Mouse (Mus musculus): ENCODE data around the gene Lrp6. TPM values are rescaled to one million over a fixed set of nuclear protein-coding genes. Genes with fewer than 3 reads are reported as not detected.

Lrp6 gene
- polyA plus RNA-seq, 1 experiment: 0.21 TPM

DNA sequence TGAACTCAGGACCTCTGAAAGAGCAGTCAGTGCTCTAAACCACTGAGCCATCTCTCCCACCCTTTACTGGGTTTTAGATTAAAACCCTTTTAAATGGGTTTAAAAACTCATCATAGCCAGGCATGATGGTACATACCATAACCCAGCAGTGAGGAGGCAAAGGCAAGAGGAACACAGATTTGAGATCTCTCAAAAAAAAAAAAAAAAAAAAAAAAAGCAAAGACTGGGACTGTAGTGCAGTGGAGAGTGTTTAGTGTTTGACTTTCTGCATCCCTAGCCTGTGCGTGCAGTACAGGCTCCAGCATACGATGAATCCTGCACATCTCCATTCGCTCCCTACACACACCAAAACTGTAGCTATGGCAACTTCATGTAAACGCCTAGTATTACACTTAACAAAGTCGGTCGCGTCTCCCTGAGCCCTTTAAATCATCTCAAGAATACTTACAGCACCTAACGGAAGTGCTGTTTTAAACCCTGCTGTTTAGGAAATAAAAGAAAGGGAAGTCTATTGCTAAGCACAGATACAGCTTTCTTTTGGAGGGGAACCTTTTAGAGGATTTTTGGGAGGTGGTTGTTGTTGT, 8.1 kb downstream of the Lrp6 start:
- no peak for TF ChIP-seq GATA1 (IDR thresholded peaks at IDR 0.05; ENCODE audit: low read length)
- no peak for TF ChIP-seq TAL1 (IDR thresholded peaks at IDR 0.05; ENCODE audit: low read length)
- H3K4me3 ChIP-seq (replicated peaks): no peak overlapping the region
- H3K27me3 ChIP-seq (ENCODE audit: control insufficient read depth): no peaks in the 10 kb centered on the region
- H3K4me1 ChIP-seq (ENCODE audit: control insufficient read depth): peaks cover 2% of the 10 kb centered on the region; the same call in 1 of the 2 replicates
- no peaks in the 10 kb centered on the region for H3K36me3 ChIP-seq (ENCODE audit: control insufficient read depth)
- no peaks in the 10 kb centered on the region for H3K9me3 ChIP-seq (ENCODE audit: control insufficient read depth, low read length)

DNA sequence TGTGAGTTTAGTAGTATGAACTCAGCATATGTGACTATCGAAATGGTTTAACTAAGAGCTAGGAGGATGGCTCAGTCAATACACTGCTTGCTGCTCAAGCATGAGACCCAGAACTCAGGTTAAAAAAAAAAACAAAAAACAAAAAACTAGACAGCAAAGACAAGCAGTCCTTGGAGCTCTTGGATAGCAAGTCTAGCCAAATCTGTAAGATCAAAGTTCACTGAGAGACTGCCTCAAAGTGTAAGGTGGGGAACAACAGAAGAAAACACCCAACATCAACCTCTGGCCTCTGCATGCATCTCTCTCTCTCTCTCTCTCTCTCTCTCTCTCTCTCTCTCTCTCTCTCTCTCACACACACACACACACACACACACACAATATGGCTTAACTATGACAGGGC, 9.7 kb downstream of the Lrp6 start:
- Histone ChIP-seq H3K27me3 (ENCODE audit: control insufficient read depth) (no peaks in the 10 kb centered on the region), H3K9me3 (ENCODE audit: control insufficient read depth, low read length) (no peaks in the 10 kb centered on the region), H3K4me1 (ENCODE audit: control insufficient read depth) (no peaks in the 10 kb centered on the region), H3K4me3 (replicated peaks) (no peak overlapping the region), H3K36me3 (ENCODE audit: control insufficient read depth) (no peaks in the 10 kb centered on the region)
- TF ChIP-seq TAL1 (IDR thresholded peaks at IDR 0.05; ENCODE audit: low read length) (no peak), GATA1 (IDR thresholded peaks at IDR 0.05; ENCODE audit: low read length) (no peak)

DNA sequence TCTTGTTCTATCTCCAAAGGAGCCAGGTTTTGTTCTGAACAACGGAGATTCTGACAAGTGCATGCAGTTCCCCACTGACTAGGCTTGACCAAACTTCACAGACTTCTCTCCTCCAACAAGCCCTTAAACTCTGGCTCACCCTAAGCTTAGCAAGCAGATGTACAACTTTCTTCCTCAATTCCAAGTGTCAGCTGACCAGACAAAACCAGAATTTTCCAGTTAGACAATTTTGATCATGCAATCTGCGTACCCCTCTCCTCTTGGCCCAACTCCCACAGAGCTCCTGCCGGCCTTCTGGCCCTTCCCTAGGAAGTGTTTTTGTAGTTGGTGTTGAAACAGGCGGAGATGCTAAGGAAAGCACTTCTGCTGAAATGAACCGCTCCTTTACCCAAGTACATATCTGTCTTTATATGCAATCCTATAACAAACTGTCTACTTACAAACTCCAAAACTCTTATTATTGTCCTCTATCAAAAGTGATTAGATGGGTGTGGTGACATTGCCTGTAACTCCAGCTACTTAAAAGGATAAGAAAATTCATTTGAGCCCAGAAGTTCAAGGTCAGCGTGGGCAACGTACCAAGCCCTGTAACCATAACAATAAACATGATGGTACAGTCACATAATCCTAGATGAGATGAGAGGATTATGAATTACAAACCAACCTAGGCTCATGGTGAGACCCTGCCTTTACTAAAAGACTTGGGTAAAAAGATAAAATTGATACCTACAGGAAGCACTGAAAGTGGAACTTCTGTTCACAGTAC, 10.4 kb downstream of the Lrp6 start:
- H3K4me1 ChIP-seq (ENCODE audit: control insufficient read depth): no peaks in the 10 kb centered on the region
- TF ChIP-seq GATA1 (IDR thresholded peaks at IDR 0.05; ENCODE audit: low read length) (no peak), TAL1 (IDR thresholded peaks at IDR 0.05; ENCODE audit: low read length) (no peak)
- no peaks in the 10 kb centered on the region for H3K9me3 ChIP-seq (ENCODE audit: control insufficient read depth, low read length)
- no peak overlapping the region for H3K4me3 ChIP-seq (replicated peaks)
- no peaks in the 10 kb centered on the region for H3K36me3 ChIP-seq (ENCODE audit: control insufficient read depth)
- no peaks in the 10 kb centered on the region for H3K27me3 ChIP-seq (ENCODE audit: control insufficient read depth)

DNA sequence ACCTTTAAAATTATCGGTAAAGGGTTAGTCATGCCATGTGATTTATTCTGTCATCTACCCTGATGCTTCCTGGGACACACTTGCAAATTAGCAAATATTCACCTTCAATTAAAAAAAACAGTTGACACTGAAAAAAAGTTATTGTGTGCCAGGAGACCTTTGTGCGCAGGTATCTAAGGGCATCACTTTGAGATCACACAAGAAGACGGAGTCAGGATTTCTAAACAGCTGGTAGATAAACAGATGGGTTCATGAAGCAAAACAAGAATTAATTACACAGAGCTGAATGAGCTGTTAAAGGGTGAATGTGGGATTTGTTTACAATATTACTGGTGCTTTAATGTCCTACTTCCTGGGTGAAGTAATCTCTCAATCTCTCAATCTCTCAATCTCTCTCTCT, 11.6 kb downstream of the Lrp6 start:
- TF ChIP-seq GATA1 (IDR thresholded peaks at IDR 0.05; ENCODE audit: low read length): no peak
- TF ChIP-seq TAL1 (IDR thresholded peaks at IDR 0.05; ENCODE audit: low read length): no peak
- Histone ChIP-seq H3K9me3 (ENCODE audit: control insufficient read depth, low read length) (no peaks in the 10 kb centered on the region), H3K4me3 (replicated peaks) (no peak overlapping the region), H3K27me3 (ENCODE audit: control insufficient read depth) (no peaks in the 10 kb centered on the region), H3K4me1 (ENCODE audit: control insufficient read depth) (no peaks in the 10 kb centered on the region; the same call in 1 of the 2 replicates), H3K36me3 (ENCODE audit: control insufficient read depth) (no peaks in the 10 kb centered on the region)

DNA sequence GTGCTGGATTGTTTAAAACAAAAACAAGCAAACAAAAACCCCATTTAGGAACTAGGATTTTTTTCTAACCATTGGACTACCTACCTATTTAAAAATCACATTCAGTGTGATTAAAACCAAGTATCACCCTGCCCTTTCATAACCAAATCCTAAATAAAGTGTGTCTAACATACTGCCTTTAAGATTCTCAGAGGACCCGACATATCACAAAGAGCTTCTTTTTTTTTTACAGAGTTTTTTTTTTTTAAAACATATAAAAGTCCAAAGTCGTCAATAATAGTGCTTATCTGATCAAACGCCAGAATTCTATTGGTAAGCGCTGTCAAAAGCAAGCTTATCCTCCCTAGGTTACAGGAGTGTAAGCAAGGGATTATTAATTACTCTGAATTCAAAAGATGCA, 12.5 kb downstream of the Lrp6 start:
- H3K27me3 ChIP-seq (ENCODE audit: control insufficient read depth): no peaks in the 10 kb centered on the region
- TF ChIP-seq TAL1 (IDR thresholded peaks at IDR 0.05; ENCODE audit: low read length) (no peak), GATA1 (IDR thresholded peaks at IDR 0.05; ENCODE audit: low read length) (no peak)
- no peak overlapping the region for H3K4me3 ChIP-seq (replicated peaks)
- H3K4me1 ChIP-seq (ENCODE audit: control insufficient read depth): no peaks in the 10 kb centered on the region; the same call in 1 of the 2 replicates
- no peaks in the 10 kb centered on the region for H3K9me3 ChIP-seq (ENCODE audit: control insufficient read depth, low read length)
- H3K36me3 ChIP-seq (ENCODE audit: control insufficient read depth): no peaks in the 10 kb centered on the region

DNA sequence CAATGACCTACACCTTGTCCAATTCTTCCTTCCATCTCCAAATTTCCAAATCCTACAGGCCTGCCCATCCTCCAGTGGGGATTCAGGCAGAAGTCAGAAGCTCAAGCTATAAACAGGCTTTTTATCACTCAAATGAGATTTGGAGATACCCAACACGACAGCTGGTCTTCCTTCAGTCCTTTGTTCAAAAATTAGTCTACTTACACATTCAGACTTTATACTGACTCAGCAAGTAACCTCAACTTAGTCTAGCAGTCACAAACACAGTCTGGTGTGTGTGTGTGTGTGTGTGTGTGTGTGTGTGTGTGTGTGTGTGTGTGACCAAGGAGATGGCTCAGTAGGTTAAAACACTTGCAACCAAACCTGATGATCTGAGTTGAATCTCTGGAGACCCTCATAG, 15.8 kb downstream of the Lrp6 start:
- no peaks in the 10 kb centered on the region for H3K27me3 ChIP-seq (ENCODE audit: control insufficient read depth)

DNA sequence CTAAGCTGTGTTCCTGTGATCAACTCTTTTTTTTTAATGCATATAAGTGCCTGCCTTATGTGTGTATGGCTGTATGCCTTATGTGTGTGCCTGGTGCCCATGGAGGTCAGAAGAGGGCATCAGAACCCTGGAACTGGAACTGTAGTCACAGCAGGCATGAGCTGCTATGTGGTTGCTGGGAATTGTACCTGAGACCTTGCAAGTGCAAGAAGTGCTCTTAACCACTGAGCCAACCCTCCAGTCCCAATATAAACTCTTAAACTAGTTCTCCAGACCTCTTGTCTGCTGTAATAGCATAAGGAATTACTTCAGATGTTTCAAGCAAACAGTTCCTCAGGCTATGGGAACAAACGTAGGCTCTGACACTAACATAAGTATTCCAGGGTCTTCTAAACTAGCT, 16.4 kb downstream of the Lrp6 start:
- Histone ChIP-seq H3K4me3 (replicated peaks) (no peak overlapping the region), H3K9me3 (ENCODE audit: control insufficient read depth, low read length) (no peaks in the 10 kb centered on the region), H3K27me3 (ENCODE audit: control insufficient read depth) (no peaks in the 10 kb centered on the region), H3K36me3 (ENCODE audit: control insufficient read depth) (no peaks in the 10 kb centered on the region), H3K4me1 (ENCODE audit: control insufficient read depth) (peaks cover 3% of the 10 kb centered on the region)
- TF ChIP-seq GATA1 (IDR thresholded peaks at IDR 0.05; ENCODE audit: low read length) (no peak), TAL1 (IDR thresholded peaks at IDR 0.05; ENCODE audit: low read length) (no peak)

More for the DNA sequence above, 15.8 kb downstream of the Lrp6 start:
- Histone ChIP-seq H3K4me1 (ENCODE audit: control insufficient read depth) (peaks cover 1% of the 10 kb centered on the region), H3K4me3 (replicated peaks) (no peak overlapping the region), H3K9me3 (ENCODE audit: control insufficient read depth, low read length) (no peaks in the 10 kb centered on the region), H3K36me3 (ENCODE audit: control insufficient read depth) (no peaks in the 10 kb centered on the region)
- TF ChIP-seq TAL1 (IDR thresholded peaks at IDR 0.05; ENCODE audit: low read length) (no peak), GATA1 (IDR thresholded peaks at IDR 0.05; ENCODE audit: low read length) (no peak)

DNA sequence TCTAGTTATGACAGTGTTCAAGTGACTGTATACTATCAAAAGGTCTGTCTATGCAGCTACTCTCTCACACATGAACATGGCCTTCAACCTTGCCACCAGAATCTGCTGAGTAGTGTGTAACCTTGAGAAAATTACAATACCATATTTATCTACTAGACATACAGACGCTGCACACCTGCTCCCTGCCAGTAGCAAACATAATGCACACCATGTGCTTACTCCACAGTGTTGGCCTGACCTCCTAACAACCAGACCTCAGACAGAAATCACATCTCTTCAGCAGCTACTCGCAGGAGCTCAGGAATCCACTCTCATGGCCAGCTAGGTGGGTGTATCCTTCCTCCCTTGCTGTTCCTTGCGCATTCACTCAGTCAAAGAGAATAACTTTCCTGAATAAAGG, 21.9 kb downstream of the Lrp6 start:
- Histone ChIP-seq H3K9me3 (ENCODE audit: control insufficient read depth, low read length) (no peaks in the 10 kb centered on the region; the same call in 1 of the 2 replicates), H3K36me3 (ENCODE audit: control insufficient read depth) (peaks cover 7% of the 10 kb centered on the region), H3K4me3 (replicated peaks) (no peak overlapping the region), H3K4me1 (ENCODE audit: control insufficient read depth) (peaks cover 21% of the 10 kb centered on the region), H3K27me3 (ENCODE audit: control insufficient read depth) (no peaks in the 10 kb centered on the region)
- TF ChIP-seq TAL1 (IDR thresholded peaks at IDR 0.05; ENCODE audit: low read length): no peak
- TF ChIP-seq GATA1 (IDR thresholded peaks at IDR 0.05; ENCODE audit: low read length): no peak

DNA sequence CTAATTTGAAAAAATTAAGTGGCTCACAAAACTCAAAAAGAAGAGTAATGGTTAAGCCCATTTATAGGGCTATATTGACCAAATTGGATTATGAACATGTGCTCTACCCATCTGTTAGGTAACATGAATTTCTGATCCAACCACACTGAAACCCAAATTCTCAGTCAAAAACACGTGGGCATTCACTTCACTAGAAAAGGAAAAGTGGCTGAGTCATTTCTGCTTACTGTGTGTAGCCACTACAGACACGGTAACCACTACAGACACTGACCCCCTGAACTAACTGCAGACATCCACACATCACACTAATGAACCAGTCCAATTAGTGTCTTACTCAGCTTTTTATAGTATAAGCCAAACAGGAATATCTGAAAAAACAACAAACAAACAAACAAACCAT, 22.7 kb downstream of the Lrp6 start:
- TF ChIP-seq TAL1 (IDR thresholded peaks at IDR 0.05; ENCODE audit: low read length) (no peak), GATA1 (IDR thresholded peaks at IDR 0.05; ENCODE audit: low read length) (no peak)
- Histone ChIP-seq H3K4me1 (ENCODE audit: control insufficient read depth) (peaks cover 24% of the 10 kb centered on the region), H3K27me3 (ENCODE audit: control insufficient read depth) (no peaks in the 10 kb centered on the region), H3K36me3 (ENCODE audit: control insufficient read depth) (peaks cover 7% of the 10 kb centered on the region), H3K4me3 (replicated peaks) (no peak overlapping the region), H3K9me3 (ENCODE audit: control insufficient read depth, low read length) (no peaks in the 10 kb centered on the region; the same call in 1 of the 2 replicates)

All from erythroblast, embryonic 14.5 days (primary cell).